Mouse (Mus musculus) B cell, adult 2 months (primary cell): ENCODE measurements around the gene 8030474K03Rik.
"Not testable (repeated sequence)": the region's sequence is repeated elsewhere in the genome, so short reads cannot be mapped to it uniquely, and the experiment has no call there.

Source experiments
- DNase-seq, 2 experiments: peaks; one replicate each; pipeline ENCODE4 v3.0.0; 2022

8030474K03Rik gene

GRCm38 (mm10) chrX:101794342-101794741 is at the start of gene 8030474K03Rik, which contains the start of gene Gm4779:
Gene 8030474K03Rik (plus strand): TSS chrX:101794656.
Gene Gm4779 (minus strand): TSS chrX:101794423.
- DNase-seq = no peak

GRCm38 (mm10) chrX:101750144-101750543 is 44.3 kb upstream of the 8030474K03Rik start:
- DNase-seq = no peak

- no peak for DNase-seq
Observed at GRCm38 (mm10) chrX:101754478-101754877, 40.0 kb upstream of the 8030474K03Rik start.

- DNase-seq = no peak
Observed at GRCm38 (mm10) chrX:101764621-101765020, 29.8 kb upstream of the 8030474K03Rik start.

GRCm38 (mm10) chrX:101765111-101765510 is 29.3 kb upstream of the 8030474K03Rik start:
- no peak for DNase-seq

GRCm38 (mm10) chrX:101767280-101767679 is 27.2 kb upstream of the 8030474K03Rik start:
- no peak for DNase-seq

- DNase-seq = no peak
Observed at GRCm38 (mm10) chrX:101769478-101769877, 25.0 kb upstream of the 8030474K03Rik start.

GRCm38 (mm10) chrX:101770307-101770706 is 24.1 kb upstream of the 8030474K03Rik start:
- peak; percentile 44 to 52 for DNase-seq

- peak; percentile 70 to 72 for DNase-seq
Observed at GRCm38 (mm10) chrX:101772035-101772434, 22.4 kb upstream of the 8030474K03Rik start.

- DNase-seq = peak; percentile 42 to 46
Observed at GRCm38 (mm10) chrX:101791551-101791950, 2.9 kb upstream of the 8030474K03Rik start.

- peak in 1 of 2 experiments; percentile 2 for DNase-seq
Observed at GRCm38 (mm10) chrX:101805512-101805911, 11.1 kb downstream of the 8030474K03Rik start.

- DNase-seq = no peak
Observed at GRCm38 (mm10) chrX:101811750-101812149, 17.3 kb downstream of the 8030474K03Rik start.

- peak in 1 of 2 experiments; percentile 8 for DNase-seq
Observed at GRCm38 (mm10) chrX:101819163-101819562, 24.7 kb downstream of the 8030474K03Rik start.

- not testable (repeated sequence) for DNase-seq
Observed at GRCm38 (mm10) chrX:101819980-101820379, 25.5 kb downstream of the 8030474K03Rik start.

GRCm38 (mm10) chrX:101847191-101847795 is 52.8 kb downstream of the 8030474K03Rik start:
- no peak for DNase-seq
